Mouse (Mus musculus): ENCODE results near the gene Dusp7. TPM values are rescaled to one million over a fixed set of nuclear protein-coding genes. Genes with fewer than 3 reads are reported as not detected.

Gene Dusp7
- polyA plus RNA-seq, 1 experiment from 2014 or later, result 29.5 TPM

- Histone ChIP-seq H3K4me1 (peaks cover 88% of the 10 kb centered on the region), H3K27me3 (replicated peaks; ENCODE audit: low read depth, poor library complexity, severe bottlenecking) (no peaks in the 10 kb centered on the region), H3K9me3 (no peaks in the 10 kb centered on the region), H3K36me3 (replicated peaks) (peaks cover 3% of the 10 kb centered on the region; the same call in 1 of the 2 replicates), H3K27ac (replicated peaks) (peak overlapping the region; percentile 95), H3K4me3 (peak overlapping the region; percentile 34; the same call in 1 of the 2 replicates)
- DNase-seq (ENCODE audit: low spot score), result peak; percentile 94
- 24% methylated on average over 10 of the region's 10 CpGs for WGBS
These were observed 12.0 kb upstream of the Dusp7 start for GRCm38 (mm10) chr9:106356323-106356844.

GRCm38 (mm10) chr9:106357167-106357566, 11.3 kb upstream of the Dusp7 start:
- H3K4me1 ChIP-seq, result peaks cover 88% of the 10 kb centered on the region
- WGBS, result 45% methylated on average over 3 of the region's 3 CpGs
- no peaks in the 10 kb centered on the region for H3K36me3 ChIP-seq (replicated peaks)
- DNase-seq (ENCODE audit: low spot score), result peak; percentile 39
- no peaks in the 10 kb centered on the region for H3K9me3 ChIP-seq
- H3K27me3 ChIP-seq (replicated peaks; ENCODE audit: low read depth, poor library complexity, severe bottlenecking), result no peaks in the 10 kb centered on the region
- H3K27ac ChIP-seq (replicated peaks), result peak overlapping the region; percentile 95
- no peak overlapping the region for H3K4me3 ChIP-seq

DNA sequence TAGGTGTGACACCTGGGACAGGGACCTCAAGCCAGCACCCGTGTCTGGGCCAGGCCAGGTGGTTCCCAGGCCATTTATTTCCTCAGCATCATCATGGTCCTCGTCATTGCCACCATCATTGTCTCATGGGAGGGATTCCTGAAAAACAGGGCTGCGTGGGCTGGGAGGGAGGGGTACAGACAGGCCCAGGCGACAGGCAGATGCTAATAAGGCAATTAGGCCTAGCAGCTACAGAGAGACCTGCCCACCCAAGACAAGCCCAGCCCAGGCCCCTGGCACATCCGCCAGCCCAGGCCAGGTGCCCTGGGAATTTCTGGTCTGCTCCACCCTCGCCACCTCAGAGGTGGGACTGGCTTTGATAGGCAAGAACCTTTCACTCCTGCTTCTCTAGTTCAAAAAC, 9.1 kb upstream of the Dusp7 start:
- Histone ChIP-seq H3K36me3 (replicated peaks) (no peaks in the 10 kb centered on the region), H3K4me1 (peaks cover 67% of the 10 kb centered on the region), H3K4me3 (no peak overlapping the region), H3K9me3 (no peaks in the 10 kb centered on the region), H3K27me3 (replicated peaks; ENCODE audit: low read depth, poor library complexity, severe bottlenecking) (no peaks in the 10 kb centered on the region), H3K27ac (replicated peaks) (peak overlapping the region; percentile 95)
- DNase-seq (ENCODE audit: low spot score), result no peak
- 65% methylated on average over 6 of the region's 6 CpGs for WGBS

DNA sequence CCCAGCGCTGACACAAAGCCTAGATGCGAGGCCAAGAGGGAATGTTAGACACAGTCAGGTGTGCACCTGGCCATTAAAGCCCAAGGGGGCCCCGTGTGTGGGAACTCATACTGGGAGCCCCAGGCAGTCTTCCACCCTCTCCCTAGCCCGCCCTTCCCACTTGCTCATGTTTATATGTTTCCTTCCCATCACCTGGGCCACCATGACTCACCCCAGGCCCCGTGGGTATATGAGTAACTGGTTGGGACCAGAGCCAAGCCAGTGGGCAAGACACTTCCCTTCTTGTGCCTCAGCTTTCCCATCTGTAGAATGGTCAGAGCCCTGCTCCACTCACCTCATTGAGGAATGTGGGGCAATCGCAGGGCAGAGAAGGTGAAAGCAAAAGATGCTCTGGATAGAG, 7.3 kb upstream of the Dusp7 start:
- Histone ChIP-seq H3K4me3 (no peak overlapping the region), H3K9me3 (no peaks in the 10 kb centered on the region), H3K27me3 (replicated peaks; ENCODE audit: low read depth, poor library complexity, severe bottlenecking) (no peaks in the 10 kb centered on the region), H3K4me1 (peaks cover 67% of the 10 kb centered on the region), H3K36me3 (replicated peaks) (no peaks in the 10 kb centered on the region), H3K27ac (replicated peaks) (peak overlapping the region; percentile 95)
- no peak for DNase-seq (ENCODE audit: low spot score)
- WGBS, result 92% methylated on average over 6 of the region's 6 CpGs

- Histone ChIP-seq H3K36me3 (replicated peaks) (peaks cover 6% of the 10 kb centered on the region), H3K4me3 (0 out of 2 replicates have a peak overlapping the region, but pooled peaks have one; percentile 11)
- no peak for DNase-seq (ENCODE audit: low spot score)
These were observed 3.1 kb upstream of the Dusp7 start for GRCm38 (mm10) chr9:106365333-106365732.

DNA sequence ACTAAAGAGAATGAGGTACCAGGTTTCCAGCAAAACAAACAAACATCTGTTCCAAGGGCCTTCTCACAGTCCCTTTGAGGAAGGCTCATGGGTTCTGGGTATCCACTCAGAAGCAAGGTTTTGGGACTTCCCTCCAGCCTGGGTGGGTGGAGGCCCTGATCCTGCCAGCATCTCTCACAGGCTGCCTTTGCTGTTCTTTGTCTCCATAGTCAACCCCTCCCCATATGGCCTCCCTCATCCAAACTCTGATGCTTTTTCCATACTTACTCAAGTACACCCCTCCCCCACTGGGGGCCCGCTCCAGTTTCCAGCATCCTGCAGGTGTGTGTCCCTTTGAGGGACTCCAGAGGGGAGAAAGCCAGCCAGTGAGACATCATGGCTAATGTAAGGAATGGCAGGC, 2.2 kb upstream of the Dusp7 start:
- WGBS, result 27% methylated on average over 1 of the region's 1 CpGs
- H3K4me1 ChIP-seq, result peaks cover 63% of the 10 kb centered on the region
- no peaks in the 10 kb centered on the region for H3K27me3 ChIP-seq (replicated peaks; ENCODE audit: low read depth, poor library complexity, severe bottlenecking)
- peak overlapping the region; percentile 97 for H3K27ac ChIP-seq (replicated peaks)
- H3K9me3 ChIP-seq, result no peaks in the 10 kb centered on the region
- H3K4me3 ChIP-seq, result peak overlapping the region; percentile 82; the same call in 1 of the 2 replicates
- no peak for DNase-seq (ENCODE audit: low spot score)
- peaks cover 14% of the 10 kb centered on the region for H3K36me3 ChIP-seq (replicated peaks)

More at GRCm38 (mm10) chr9:106365333-106365732, 3.1 kb upstream of the Dusp7 start:
- no peaks in the 10 kb centered on the region for H3K9me3 ChIP-seq
- 74% methylated on average over 7 of the region's 7 CpGs for WGBS
- no peaks in the 10 kb centered on the region for H3K27me3 ChIP-seq (replicated peaks; ENCODE audit: low read depth, poor library complexity, severe bottlenecking)
- H3K4me1 ChIP-seq, result peaks cover 54% of the 10 kb centered on the region
- H3K27ac ChIP-seq (replicated peaks), result peak overlapping the region; percentile 97

GRCm38 (mm10) chr9:106367001-106367400, 1.4 kb upstream of the Dusp7 start:
- Histone ChIP-seq H3K4me3 (peak overlapping the region; percentile 82), H3K27ac (replicated peaks) (peak overlapping the region; percentile 97), H3K27me3 (replicated peaks; ENCODE audit: low read depth, poor library complexity, severe bottlenecking) (no peaks in the 10 kb centered on the region), H3K9me3 (no peaks in the 10 kb centered on the region), H3K4me1 (peaks cover 65% of the 10 kb centered on the region), H3K36me3 (replicated peaks) (peaks cover 22% of the 10 kb centered on the region)
- no peak for DNase-seq (ENCODE audit: low spot score)
- 18% methylated on average over 5 of the region's 5 CpGs for WGBS

DNA sequence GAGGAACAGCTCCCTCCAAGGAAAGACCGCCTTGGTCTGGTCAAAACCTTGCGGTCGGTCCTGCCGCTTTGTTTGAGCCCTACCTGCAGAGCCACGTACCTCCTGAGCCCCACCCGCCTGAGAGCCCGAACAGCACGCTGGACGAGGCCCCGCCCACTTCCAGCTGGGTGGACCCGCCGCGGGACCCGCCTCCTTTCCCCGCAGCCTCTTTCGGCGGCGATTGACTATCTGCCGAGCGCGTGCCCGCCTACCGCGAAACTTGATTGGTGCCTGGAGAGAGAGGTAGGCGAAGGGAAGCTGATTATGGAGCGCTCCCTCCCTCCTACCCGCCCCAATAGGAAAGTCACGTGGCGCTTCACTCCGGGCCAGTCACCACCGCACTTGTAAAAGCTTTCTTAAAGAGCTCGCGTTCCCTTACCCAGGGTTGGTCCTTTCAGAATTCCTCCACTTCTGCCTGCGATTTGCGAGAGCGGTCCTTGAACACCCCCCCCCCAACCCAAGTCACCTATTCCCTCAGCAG, 780 bp upstream of the Dusp7 start:
- Histone ChIP-seq H3K27me3 (replicated peaks; ENCODE audit: low read depth, poor library complexity, severe bottlenecking) (no peaks in the 10 kb centered on the region), H3K4me3 (peak overlapping the region; percentile 82), H3K9me3 (no peaks in the 10 kb centered on the region), H3K27ac (replicated peaks) (peak overlapping the region; percentile 97), H3K4me1 (peaks cover 70% of the 10 kb centered on the region), H3K36me3 (replicated peaks) (peaks cover 29% of the 10 kb centered on the region)
- WGBS, result under 1% methylated on average over 36 of the region's 36 CpGs
- DNase-seq (ENCODE audit: low spot score), result peak; percentile 99

- Histone ChIP-seq H3K9me3 (no peaks in the 10 kb centered on the region), H3K36me3 (replicated peaks) (peaks cover 42% of the 10 kb centered on the region), H3K4me1 (peaks cover 83% of the 10 kb centered on the region), H3K4me3 (peak overlapping the region; percentile 82), H3K27me3 (replicated peaks; ENCODE audit: low read depth, poor library complexity, severe bottlenecking) (no peaks in the 10 kb centered on the region), H3K27ac (replicated peaks) (peak overlapping the region; percentile 97)
- WGBS, result under 1% methylated on average over 72 of the region's 72 CpGs
- peak; percentile 76 for DNase-seq (ENCODE audit: low spot score)
These were observed 534 bp downstream of the Dusp7 start for GRCm38 (mm10) chr9:106368831-106369501.

GRCm38 (mm10) chr9:106369801-106370485, 1.5 kb downstream of the Dusp7 start:
- WGBS, result 5% methylated on average over 11 of the region's 11 CpGs
- no peaks in the 10 kb centered on the region for H3K9me3 ChIP-seq
- H3K4me3 ChIP-seq, result peak overlapping the region; percentile 82
- peak overlapping the region; percentile 97 for H3K27ac ChIP-seq (replicated peaks)
- peaks cover 52% of the 10 kb centered on the region for H3K36me3 ChIP-seq (replicated peaks)
- H3K27me3 ChIP-seq (replicated peaks; ENCODE audit: low read depth, poor library complexity, severe bottlenecking), result no peaks in the 10 kb centered on the region
- H3K4me1 ChIP-seq, result peaks cover 80% of the 10 kb centered on the region
- DNase-seq (ENCODE audit: low spot score), result peak; percentile 82

DNA sequence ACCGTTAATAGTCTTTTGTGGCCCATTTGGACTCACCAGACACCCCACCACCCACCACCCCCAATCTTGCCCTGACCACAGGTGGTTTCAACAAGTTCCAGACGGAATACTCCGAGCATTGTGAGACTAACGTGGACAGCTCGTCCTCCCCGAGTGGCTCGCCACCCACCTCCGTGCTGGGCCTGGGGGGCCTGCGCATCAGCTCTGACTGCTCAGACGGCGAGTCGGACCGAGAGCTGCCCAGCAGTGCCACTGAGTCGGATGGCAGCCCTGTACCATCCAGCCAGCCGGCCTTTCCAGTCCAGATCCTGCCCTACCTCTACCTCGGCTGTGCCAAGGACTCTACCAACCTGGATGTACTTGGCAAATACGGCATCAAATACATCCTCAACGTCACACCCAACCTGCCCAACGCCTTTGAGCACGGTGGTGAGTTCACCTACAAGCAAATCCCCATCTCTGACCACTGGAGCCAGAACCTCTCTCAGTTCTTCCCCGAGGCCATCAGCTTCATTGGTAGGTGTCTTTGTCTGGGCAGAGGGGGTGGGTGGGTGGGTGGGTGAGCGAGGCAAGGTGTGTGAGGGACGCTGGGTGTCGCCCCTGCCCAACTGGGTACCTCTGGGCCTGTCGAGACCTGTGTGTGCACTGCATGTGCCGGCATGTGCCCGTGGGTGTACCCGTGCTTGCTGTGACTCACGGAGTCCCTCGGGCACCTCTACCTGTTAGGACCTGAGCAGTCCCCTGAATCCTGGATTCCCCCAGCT, 2.4 kb downstream of the Dusp7 start:
- H3K27ac ChIP-seq (replicated peaks), result peak overlapping the region; percentile 97
- peak overlapping the region; percentile 82 for H3K4me3 ChIP-seq
- H3K4me1 ChIP-seq, result peaks cover 72% of the 10 kb centered on the region
- no peaks in the 10 kb centered on the region for H3K27me3 ChIP-seq (replicated peaks; ENCODE audit: low read depth, poor library complexity, severe bottlenecking)
- no peak for DNase-seq (ENCODE audit: low spot score)
- 68% methylated on average over 30 of the region's 30 CpGs for WGBS
- H3K9me3 ChIP-seq, result no peaks in the 10 kb centered on the region
- peaks cover 60% of the 10 kb centered on the region for H3K36me3 ChIP-seq (replicated peaks)

DNA sequence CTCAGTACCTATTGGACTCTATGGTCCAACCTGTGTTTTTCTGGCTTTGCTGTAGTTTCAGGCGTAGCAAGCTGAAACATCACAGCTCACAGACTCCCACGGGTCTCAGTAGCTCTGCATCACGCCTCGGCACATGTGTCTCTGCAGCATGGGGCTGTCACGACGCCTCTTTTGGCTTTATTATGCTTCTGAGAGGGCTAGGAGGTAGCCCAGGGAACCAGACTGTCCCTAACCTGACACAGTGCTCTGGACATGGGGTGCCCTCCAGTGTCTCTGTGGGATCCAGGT, 2.9 kb downstream of the Dusp7 start:
- H3K27ac ChIP-seq (replicated peaks), result peak overlapping the region; percentile 97

More for the DNA sequence above, 2.9 kb downstream of the Dusp7 start:
- WGBS, result 39% methylated on average over 6 of the region's 6 CpGs
- Histone ChIP-seq H3K27me3 (replicated peaks; ENCODE audit: low read depth, poor library complexity, severe bottlenecking) (no peaks in the 10 kb centered on the region), H3K9me3 (no peaks in the 10 kb centered on the region), H3K36me3 (replicated peaks) (peaks cover 63% of the 10 kb centered on the region), H3K4me3 (peak overlapping the region; percentile 82), H3K4me1 (peaks cover 66% of the 10 kb centered on the region)
- DNase-seq (ENCODE audit: low spot score), result no peak

All from embryonic facial prominence, embryonic 10.5 days (tissue).